Mouse (Mus musculus) liver, postnatal 0 days (tissue): ENCODE results near the gene Rbpjl.

Source experiments
- CTCF ChIP-seq: sonication (generic); IDR thresholded peaks from 2 replicates; pipeline ENCODE4 v1.5.1; 2016; ENCODE audit warnings: antibody characterized with exemption, low read depth
- EP300 ChIP-seq: IDR thresholded peaks from 2 replicates; pipeline ENCODE4 v1.6.1; 2016; ENCODE audit warnings: antibody characterized with exemption, low read depth, mild to moderate bottlenecking

GRCm38 (mm10) chr2:164382971-164383370, 20.0 kb upstream of the Rbpjl start:
- TF ChIP-seq EP300, result no peak
- no peak for TF ChIP-seq CTCF
